Mouse (Mus musculus): ENCODE measurements at regions not wholly inside any gene's neighbourhood (a gene's known extent, or its start where the extent isn't known, plus 50 kb on each side); places are given as distances from the start of the nearest gene placed in this dataset.
A peak's percentile ranks its signal among the peaks of the same experiment; 100 is the strongest.

- H3K4me3 ChIP-seq (ENCODE audit: insufficient read depth, low read length): no peak overlapping the region
- H3K27ac ChIP-seq (ENCODE audit: insufficient read depth, low read length): no peak overlapping the region
- no peak for TF ChIP-seq POLR2A (IDR thresholded peaks at IDR 0.05; ENCODE audit: extremely low read depth, insufficient read depth, low read length)
- no peak for TF ChIP-seq CTCF (IDR thresholded peaks at IDR 0.05; ENCODE audit: extremely low read depth, insufficient read depth, low read length)
- no peaks in the 10 kb centered on the region for H3K4me1 ChIP-seq (ENCODE audit: control insufficient read depth, insufficient read depth, low read length)
Measured at GRCm38 (mm10) chr8:30797341-30797740, 2631.2 kb upstream of the 5930422O12Rik start.

GRCm38 (mm10) chr8:30817028-30817427 lies 2611.5 kb upstream of the 5930422O12Rik start:
- no peak for TF ChIP-seq CTCF (IDR thresholded peaks at IDR 0.05; ENCODE audit: extremely low read depth, insufficient read depth, low read length)
- TF ChIP-seq POLR2A (IDR thresholded peaks at IDR 0.05; ENCODE audit: extremely low read depth, insufficient read depth, low read length): no peak
- no peaks in the 10 kb centered on the region for H3K4me1 ChIP-seq (ENCODE audit: control insufficient read depth, insufficient read depth, low read length)
- H3K4me3 ChIP-seq (ENCODE audit: insufficient read depth, low read length): no peak overlapping the region
- no peak overlapping the region for H3K27ac ChIP-seq (ENCODE audit: insufficient read depth, low read length)

DNA sequence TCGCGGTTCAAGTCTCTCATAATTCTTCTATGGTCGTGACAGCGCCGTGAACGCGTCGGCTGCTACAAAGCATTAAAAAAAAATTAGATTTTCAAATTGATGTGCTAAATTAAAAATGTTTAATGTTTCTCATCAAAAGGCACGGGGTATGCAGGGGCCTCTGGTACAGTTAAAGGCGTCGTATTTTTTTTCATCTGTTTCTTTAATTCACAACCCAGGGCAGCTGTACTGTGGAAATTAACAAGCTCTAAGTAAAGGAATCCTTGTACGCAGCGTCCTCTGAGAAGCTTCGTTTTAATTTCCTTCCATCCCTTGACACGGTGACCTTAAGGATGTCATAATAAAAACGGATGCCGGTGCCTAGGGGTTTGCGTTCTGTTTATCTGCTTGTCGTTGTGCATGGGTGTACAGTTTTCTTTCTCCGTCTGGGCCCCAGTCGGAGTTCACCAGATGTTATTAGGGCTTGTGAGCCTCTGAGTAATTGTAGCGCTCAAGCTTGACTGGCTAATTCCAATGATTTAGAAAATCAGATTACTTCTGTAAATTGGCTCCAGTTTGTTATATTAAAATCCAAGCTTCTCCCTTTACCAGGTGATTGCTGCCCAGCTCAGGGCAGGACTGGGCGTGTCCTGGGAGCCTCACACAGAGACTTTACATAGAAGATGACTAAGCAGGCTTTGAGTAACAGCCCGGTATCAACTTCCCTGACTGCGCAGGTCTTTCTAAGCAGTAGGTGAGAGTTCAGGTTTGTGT lies 2605.5 kb upstream of the 5930422O12Rik start:
- no peak overlapping the region for H3K4me3 ChIP-seq (ENCODE audit: insufficient read depth, low read length)
- H3K27ac ChIP-seq (ENCODE audit: insufficient read depth, low read length): no peak overlapping the region
- no peaks in the 10 kb centered on the region for H3K4me1 ChIP-seq (ENCODE audit: control insufficient read depth, insufficient read depth, low read length)
- TF ChIP-seq POLR2A (IDR thresholded peaks at IDR 0.05; ENCODE audit: extremely low read depth, insufficient read depth, low read length) (no peak), CTCF (IDR thresholded peaks at IDR 0.05; ENCODE audit: extremely low read depth, insufficient read depth, low read length) (no peak)

- TF ChIP-seq CTCF (IDR thresholded peaks at IDR 0.05; ENCODE audit: extremely low read depth, insufficient read depth, low read length): no peak
- no peak for TF ChIP-seq POLR2A (IDR thresholded peaks at IDR 0.05; ENCODE audit: extremely low read depth, insufficient read depth, low read length)
- no peak overlapping the region for H3K27ac ChIP-seq (ENCODE audit: insufficient read depth, low read length)
- H3K4me1 ChIP-seq (ENCODE audit: control insufficient read depth, insufficient read depth, low read length): no peaks in the 10 kb centered on the region
- H3K4me3 ChIP-seq (ENCODE audit: insufficient read depth, low read length): no peak overlapping the region
Measured at GRCm38 (mm10) chr8:30823588-30823938, 2604.9 kb upstream of the 5930422O12Rik start.

DNA sequence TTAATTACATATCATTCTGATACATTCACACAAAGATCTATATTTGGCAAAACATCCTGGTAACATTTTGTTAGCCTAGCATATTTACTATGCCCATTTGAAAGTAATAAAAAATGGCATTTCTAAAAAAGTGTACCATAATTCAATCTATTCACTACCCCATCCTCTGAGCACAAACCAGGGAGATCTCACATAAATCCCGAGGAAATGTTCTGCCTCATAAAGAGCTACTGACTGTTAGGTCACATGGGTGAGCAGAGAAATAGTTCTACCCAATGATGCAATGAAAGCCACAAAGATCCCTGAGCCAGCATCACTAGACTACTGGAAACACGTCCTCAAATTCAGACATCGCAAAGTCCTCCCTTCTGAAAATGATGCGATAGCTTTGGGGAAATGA lies 2602.5 kb upstream of the 5930422O12Rik start:
- TF ChIP-seq POLR2A (IDR thresholded peaks at IDR 0.05; ENCODE audit: extremely low read depth, insufficient read depth, low read length): no peak
- TF ChIP-seq CTCF (IDR thresholded peaks at IDR 0.05; ENCODE audit: extremely low read depth, insufficient read depth, low read length): no peak
- Histone ChIP-seq H3K4me1 (ENCODE audit: control insufficient read depth, insufficient read depth, low read length) (no peaks in the 10 kb centered on the region), H3K4me3 (ENCODE audit: insufficient read depth, low read length) (no peak overlapping the region), H3K27ac (ENCODE audit: insufficient read depth, low read length) (no peak overlapping the region)

DNA sequence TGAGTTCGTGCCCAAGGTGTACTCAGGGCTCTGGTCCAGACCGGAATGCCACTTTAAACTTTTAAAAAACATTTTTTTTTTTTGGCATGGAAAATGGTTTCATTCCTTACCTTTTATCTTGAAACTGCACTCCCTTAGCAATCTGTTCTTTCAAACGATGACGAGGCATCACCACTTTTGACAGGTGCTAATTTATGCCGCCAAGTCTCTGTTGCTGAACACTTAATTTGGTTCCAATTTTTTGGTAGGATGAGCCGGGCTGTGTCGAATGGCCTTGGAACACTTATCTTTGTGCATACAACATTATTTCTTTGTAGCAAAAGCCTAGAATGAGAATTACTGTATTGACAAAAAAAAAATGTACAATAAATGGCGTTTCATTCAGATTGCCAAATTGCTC lies 2590.5 kb upstream of the 5930422O12Rik start:
- H3K4me1 ChIP-seq (ENCODE audit: control insufficient read depth, insufficient read depth, low read length): no peaks in the 10 kb centered on the region
- no peak overlapping the region for H3K27ac ChIP-seq (ENCODE audit: insufficient read depth, low read length)
- no peak for TF ChIP-seq POLR2A (IDR thresholded peaks at IDR 0.05; ENCODE audit: extremely low read depth, insufficient read depth, low read length)
- TF ChIP-seq CTCF (IDR thresholded peaks at IDR 0.05; ENCODE audit: extremely low read depth, insufficient read depth, low read length): no peak
- no peak overlapping the region for H3K4me3 ChIP-seq (ENCODE audit: insufficient read depth, low read length)

GRCm38 (mm10) chr8:30840064-30840463 lies 2588.4 kb upstream of the 5930422O12Rik start:
- TF ChIP-seq CTCF (IDR thresholded peaks at IDR 0.05; ENCODE audit: extremely low read depth, insufficient read depth, low read length) (peak; percentile 76), POLR2A (IDR thresholded peaks at IDR 0.05; ENCODE audit: extremely low read depth, insufficient read depth, low read length) (no peak)
- no peak overlapping the region for H3K4me3 ChIP-seq (ENCODE audit: insufficient read depth, low read length)
- no peaks in the 10 kb centered on the region for H3K4me1 ChIP-seq (ENCODE audit: control insufficient read depth, insufficient read depth, low read length)
- H3K27ac ChIP-seq (ENCODE audit: insufficient read depth, low read length): no peak overlapping the region

- no peak overlapping the region for H3K27ac ChIP-seq (ENCODE audit: insufficient read depth, low read length)
- no peak overlapping the region for H3K4me3 ChIP-seq (ENCODE audit: insufficient read depth, low read length)
- H3K4me1 ChIP-seq (ENCODE audit: control insufficient read depth, insufficient read depth, low read length): no peaks in the 10 kb centered on the region
- TF ChIP-seq CTCF (IDR thresholded peaks at IDR 0.05; ENCODE audit: extremely low read depth, insufficient read depth, low read length) (no peak), POLR2A (IDR thresholded peaks at IDR 0.05; ENCODE audit: extremely low read depth, insufficient read depth, low read length) (no peak)
Measured at GRCm38 (mm10) chr8:30863017-30863416, 2565.5 kb upstream of the 5930422O12Rik start.

- no peak for TF ChIP-seq POLR2A (IDR thresholded peaks at IDR 0.05; ENCODE audit: extremely low read depth, insufficient read depth, low read length)
- no peak for TF ChIP-seq CTCF (IDR thresholded peaks at IDR 0.05; ENCODE audit: extremely low read depth, insufficient read depth, low read length)
- H3K4me1 ChIP-seq (ENCODE audit: control insufficient read depth, insufficient read depth, low read length): no peaks in the 10 kb centered on the region
- no peak overlapping the region for H3K4me3 ChIP-seq (ENCODE audit: insufficient read depth, low read length)
- H3K27ac ChIP-seq (ENCODE audit: insufficient read depth, low read length): no peak overlapping the region
Measured at GRCm38 (mm10) chr8:30906044-30906695, 2522.3 kb upstream of the 5930422O12Rik start.

GRCm38 (mm10) chr8:30913664-30914063 lies 2514.8 kb upstream of the 5930422O12Rik start:
- Histone ChIP-seq H3K4me3 (ENCODE audit: insufficient read depth, low read length) (no peak overlapping the region), H3K4me1 (ENCODE audit: control insufficient read depth, insufficient read depth, low read length) (peaks cover 3% of the 10 kb centered on the region; the same call in 1 of the 2 replicates), H3K27ac (ENCODE audit: insufficient read depth, low read length) (no peak overlapping the region)
- TF ChIP-seq CTCF (IDR thresholded peaks at IDR 0.05; ENCODE audit: extremely low read depth, insufficient read depth, low read length): no peak
- TF ChIP-seq POLR2A (IDR thresholded peaks at IDR 0.05; ENCODE audit: extremely low read depth, insufficient read depth, low read length): no peak

All from cortical plate, adult 2 months (tissue).